Mouse (Mus musculus) left cerebral cortex, postnatal 10 days (tissue): ENCODE measurements at regions not wholly inside any gene's neighbourhood (a gene's known extent, or its start where the extent isn't known, plus 50 kb on each side); places are given as distances from the start of the nearest gene placed in this dataset.

Experiments
- DNase-seq, 2 experiments: peaks; one replicate each; pipeline ENCODE4 v3.0.0; 2021 to 2022; ENCODE audit warnings: low spot score in 2 of 2, mixed read lengths in 1 of 2; ENCODE audit errors: extremely low spot score in 1 of 2
- intact Hi-C: fragments of 180-260 bp; cut with DNase I; formaldehyde crosslinking; loops from one replicate; pipeline ENCODE4 v1.15.1; 2025

- intact Hi-C loops: no loop called here
These were observed 99.7 kb upstream of the Arid5b start for GRCm38 (mm10) chr10:68378212-68378611.

DNA sequence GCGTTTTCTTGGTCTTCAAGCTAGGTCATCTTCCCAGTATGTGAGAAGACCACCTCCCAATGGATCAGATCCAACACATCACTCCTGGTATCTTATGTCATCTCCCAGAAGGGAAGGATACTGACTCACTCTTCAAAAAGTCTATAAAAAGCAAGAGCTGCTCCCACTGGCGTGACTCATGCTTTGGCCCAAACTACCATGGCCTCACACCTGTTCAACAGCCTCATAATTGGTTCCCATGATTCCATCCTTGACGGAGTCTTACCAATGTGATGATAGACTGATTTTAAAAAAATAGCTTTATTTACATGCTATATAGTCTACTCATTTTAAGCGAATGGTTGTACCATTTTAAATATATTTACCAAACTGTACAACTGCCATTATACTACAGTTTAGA lies 98.9 kb upstream of the Arid5b start:
- DNase-seq: no peak
- intact Hi-C loops: no loop called here

More at GRCm38 (mm10) chr10:68378212-68378611, 99.7 kb upstream of the Arid5b start:
- DNase-seq: no peak

DNA sequence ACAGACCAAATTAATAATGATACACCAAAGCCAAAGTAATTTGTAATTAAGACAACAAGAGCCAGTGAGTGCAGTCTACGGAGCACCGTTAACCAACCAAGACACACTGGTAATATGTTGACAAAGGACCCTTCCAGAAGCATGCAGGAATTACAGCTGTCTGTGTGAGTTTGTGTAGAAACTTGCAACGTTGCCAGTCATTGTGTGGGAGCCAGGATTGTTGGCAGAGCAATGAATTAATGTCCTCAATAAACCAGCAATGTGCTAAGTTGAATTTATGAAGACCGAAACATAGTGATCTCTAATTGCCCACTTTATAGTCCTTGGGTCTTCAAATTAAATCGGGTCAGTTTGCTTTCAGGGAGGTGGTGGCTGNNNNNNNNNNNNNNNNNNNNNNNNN lies 95.3 kb upstream of the Arid5b start:
- no peak for DNase-seq
- intact Hi-C loops: no loop called here

DNA sequence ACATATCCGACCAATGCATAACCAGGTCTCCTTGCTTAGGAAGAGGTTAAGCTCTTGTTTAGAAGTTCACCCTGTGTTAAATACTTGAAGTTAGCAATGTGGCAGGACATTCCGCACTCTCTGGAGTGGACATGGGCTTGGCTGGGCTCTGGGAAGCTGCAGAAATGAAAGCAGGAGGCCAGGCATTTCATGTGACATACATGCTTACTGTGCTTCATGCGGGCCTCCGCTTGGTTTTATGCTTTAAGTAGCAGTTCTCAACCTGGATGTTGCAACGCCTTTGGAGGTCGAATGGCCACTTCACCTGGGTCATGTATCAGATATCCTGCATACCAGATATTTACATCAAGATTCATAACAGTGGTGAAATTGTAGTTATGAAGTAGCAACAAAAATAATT lies 93.2 kb upstream of the Arid5b start:
- DNase-seq: no peak

GRCm38 (mm10) chr10:68370986-68371385 lies 92.4 kb upstream of the Arid5b start:
- intact Hi-C loops: no loop called here
- DNase-seq: no peak

More for the DNA sequence above, 93.2 kb upstream of the Arid5b start:
- intact Hi-C loops: no loop called here

GRCm38 (mm10) chr10:68366796-68367195 lies 88.3 kb upstream of the Arid5b start:
- intact Hi-C loops: no loop called here

GRCm38 (mm10) chr10:68360765-68361483 lies 82.4 kb upstream of the Arid5b start:
- intact Hi-C loops: no loop called here

More at GRCm38 (mm10) chr10:68366796-68367195, 88.3 kb upstream of the Arid5b start:
- no peak for DNase-seq

GRCm38 (mm10) chr10:68359135-68359534 lies 80.6 kb upstream of the Arid5b start:
- intact Hi-C loops: no loop called here
- DNase-seq: no peak

More at GRCm38 (mm10) chr10:68360765-68361483, 82.4 kb upstream of the Arid5b start:
- no peak for DNase-seq

GRCm38 (mm10) chr10:68356973-68357372 lies 78.4 kb upstream of the Arid5b start:
- DNase-seq: peak; percentile 8 to 41
- intact Hi-C loops: no loop called here

GRCm38 (mm10) chr10:68356521-68356920 lies 78.0 kb upstream of the Arid5b start:
- intact Hi-C loops: no loop called here
- DNase-seq: no peak

DNA sequence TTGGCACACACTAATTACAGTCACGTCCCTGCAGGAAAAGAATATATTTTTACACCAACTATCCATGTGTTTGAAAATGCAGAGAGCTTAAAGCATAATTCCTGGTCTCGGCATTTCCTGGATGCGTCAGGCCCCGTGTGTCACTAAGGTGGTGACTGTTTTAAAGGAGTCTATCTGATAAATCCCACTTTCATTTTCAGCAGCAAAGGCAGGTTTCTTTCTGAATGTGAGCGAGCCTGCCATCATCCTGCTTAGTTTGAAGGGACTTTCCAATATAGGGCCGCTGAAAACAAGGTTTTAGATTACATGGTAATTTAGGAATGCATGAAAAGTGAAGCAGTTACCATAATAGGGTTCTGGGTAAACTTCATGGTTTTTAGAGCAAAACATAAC lies 77.5 kb upstream of the Arid5b start:
- no peak for DNase-seq
- intact Hi-C loops: no loop called here

DNA sequence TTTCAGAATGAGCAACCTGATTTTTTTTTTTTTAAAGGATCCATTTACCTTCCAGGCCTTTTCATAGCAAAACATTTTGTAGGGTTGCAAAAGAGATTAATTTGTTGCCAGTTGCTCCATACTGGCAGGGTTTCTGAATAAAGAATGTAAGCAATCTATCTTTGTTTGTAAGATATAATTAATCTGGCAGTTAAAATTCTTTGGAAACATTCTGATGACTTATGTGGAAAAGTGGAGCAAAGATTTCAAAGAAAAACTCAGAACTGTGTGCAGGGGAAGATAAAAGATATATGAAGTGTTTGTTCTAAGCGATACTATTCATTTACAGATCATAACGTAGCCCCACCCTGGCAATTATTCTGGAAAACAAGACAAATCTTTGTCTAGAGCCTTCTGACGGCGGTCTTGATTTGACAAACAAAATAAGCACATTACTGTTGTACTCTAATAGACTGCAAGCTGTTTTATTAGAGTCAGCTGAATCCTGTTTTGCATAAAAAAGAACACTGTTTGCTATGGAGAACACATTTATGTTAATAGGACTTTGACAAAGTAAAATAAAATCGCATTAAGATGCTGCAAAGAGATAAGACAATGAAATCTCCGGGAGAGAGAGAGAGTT lies 77.0 kb upstream of the Arid5b start:
- no peak for DNase-seq
- intact Hi-C loops: no loop called here

DNA sequence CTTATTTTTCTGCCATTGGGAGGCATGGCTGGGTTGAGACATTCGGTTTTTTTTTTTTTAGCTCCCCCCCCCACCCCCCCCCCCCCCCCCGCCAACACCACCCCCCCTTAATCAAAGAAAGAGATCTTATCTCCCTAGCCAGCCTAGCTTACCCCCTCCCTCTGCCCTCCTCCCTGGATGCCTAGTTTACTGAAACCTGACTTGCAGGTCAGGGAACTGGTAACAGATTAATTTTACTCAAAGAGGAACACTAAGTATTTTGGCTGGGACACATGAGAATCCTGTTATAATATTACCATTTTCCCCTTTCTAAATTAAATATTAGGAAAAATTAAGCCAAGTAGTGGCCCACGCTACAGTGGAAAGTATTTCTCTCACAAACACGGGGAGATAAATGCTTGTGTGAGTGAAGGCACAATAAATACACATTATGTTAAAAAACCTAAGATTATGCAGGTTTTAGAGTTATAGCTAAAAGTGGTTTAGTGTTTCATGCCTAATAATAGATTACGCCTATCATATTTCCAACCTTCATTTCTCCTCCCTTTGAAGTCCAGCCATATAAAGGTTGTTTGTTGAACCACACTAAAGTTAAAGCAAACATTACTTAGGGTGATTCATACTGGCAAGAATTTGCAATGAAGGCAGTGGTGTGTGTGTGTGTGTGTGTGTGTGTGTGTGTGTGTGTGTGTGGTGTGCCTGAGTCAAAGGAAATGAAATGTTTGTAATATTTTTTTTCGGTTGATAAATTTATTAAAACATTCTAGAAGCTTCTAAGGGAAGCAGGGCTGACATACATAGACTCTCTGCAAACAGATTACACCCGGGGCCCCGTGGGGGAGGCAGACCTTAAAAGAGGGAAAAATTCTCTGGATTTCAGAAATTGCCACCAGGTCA lies 76.0 kb upstream of the Arid5b start:
- DNase-seq: peak in 1 of 2 experiments; percentile 45
- intact Hi-C loops: no loop called here

DNA sequence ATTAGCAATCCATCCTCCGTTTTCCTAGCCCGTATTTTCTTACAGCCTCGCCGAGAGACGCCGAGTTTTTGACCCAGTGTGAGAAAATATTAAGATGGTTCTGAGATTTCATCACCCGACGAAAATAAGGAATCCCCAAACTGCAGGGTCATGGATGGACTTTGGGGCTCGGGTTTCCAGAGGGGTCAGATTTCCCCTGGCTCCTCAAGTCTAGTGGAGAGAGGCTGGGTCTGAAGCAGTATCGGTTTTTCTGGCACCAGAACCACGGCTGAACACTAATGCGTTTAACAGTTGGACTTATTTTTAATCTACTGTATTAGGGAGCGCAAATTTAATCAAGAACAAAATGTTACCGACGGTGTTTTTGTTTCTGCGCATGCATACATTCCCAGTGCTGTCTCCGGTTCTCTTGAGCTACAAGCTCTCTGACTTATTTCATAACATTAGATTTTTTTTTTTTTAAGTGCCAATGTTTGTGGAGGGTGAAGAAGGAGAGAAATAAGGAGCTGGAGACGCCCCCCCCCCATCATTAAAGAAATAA lies 75.2 kb upstream of the Arid5b start:
- DNase-seq: no peak
- intact Hi-C loops: no loop called here

DNA sequence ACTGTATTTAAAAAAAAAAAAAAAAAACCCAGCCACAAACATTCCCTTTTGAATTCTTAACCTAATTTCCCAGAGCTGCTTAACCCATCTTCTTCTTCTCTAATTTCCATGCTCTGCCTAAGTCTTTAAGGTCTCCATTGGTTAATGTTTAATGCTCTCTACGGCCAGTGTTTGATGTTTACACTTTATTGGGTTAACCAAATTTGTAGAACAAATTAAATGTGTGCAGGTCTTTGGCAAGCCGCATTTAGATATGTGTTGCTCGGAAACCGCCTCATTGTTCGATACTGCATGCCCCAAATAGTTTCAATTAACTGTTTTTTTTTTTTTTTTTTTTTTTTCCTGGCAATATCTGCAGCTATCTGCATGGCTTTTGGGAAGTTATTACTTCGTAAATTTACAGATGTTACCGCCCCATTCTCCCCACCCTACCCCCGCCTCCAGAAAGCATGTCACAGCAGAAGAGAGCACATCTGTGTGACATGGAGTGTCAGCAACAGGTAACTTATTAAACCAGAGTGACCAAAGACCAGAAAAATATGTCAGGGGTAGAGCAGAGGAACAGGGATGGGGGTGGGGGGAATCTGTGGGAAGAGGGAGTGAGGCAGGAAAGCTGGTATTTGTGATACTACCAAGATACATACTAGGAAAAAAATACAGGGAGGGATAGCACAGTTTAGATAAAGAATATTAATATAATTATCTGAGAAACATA lies 73.5 kb upstream of the Arid5b start:
- intact Hi-C loops: no loop called here
- no peak for DNase-seq

DNA sequence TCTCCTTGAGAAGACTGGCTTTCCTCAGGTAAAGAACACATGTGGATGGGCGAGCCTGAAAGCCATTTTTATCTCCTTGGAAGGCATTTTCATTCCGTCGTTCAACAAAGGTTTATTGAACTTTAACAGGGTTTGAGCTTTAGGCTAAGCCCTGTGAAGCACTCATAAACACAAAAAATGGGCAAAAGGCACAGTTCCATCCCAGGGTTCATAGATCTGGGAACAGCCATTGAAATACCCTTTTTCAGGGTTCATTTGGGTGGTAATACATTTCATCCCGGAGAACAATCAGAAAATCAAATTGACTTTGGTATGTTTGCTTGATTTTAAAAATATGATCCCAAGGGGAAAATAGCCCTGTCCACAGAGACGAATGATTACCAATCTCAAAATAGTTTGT lies 72.9 kb upstream of the Arid5b start:
- intact Hi-C loops: no loop called here
- DNase-seq: no peak

GRCm38 (mm10) chr10:68350798-68351197 lies 72.3 kb upstream of the Arid5b start:
- intact Hi-C loops: no loop called here
- DNase-seq: no peak

DNA sequence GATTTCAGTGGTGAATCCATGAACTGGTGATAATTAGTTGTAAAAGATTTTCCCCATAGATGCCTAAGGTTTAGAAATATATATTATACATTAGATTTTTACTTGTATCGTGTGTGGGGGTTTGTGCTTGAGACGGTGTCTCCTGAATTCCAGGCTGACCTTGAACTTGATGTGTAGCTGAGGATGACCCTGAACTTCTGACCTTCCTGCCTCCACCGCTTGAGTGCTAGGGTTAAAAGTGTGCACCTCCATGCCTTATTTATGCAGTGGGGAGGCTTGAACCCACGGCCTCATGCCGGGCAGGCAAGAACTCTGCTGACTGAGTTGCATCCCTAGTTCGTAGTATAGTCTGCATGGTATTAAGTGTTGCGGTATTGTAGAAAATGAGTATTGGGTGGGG lies 69.3 kb upstream of the Arid5b start:
- no peak for DNase-seq
- intact Hi-C loops: no loop called here
